Mouse (Mus musculus) natural killer cell, adult 2 months (primary cell): ENCODE data around the gene Thumpd3.

Source experiments
- DNase-seq, 2 experiments: peaks; one replicate each; pipeline ENCODE4 v3.0.0; 2022; ENCODE audit warnings: low spot score in 2 of 2

Gene Thumpd3

GRCm38 (mm10) chr6:113037946-113038734, 7.9 kb upstream of the Thumpd3 start:
- DNase-seq, result peak; percentile 49 to 65

GRCm38 (mm10) chr6:113038735-113039058, 7.3 kb upstream of the Thumpd3 start:
- no peak for DNase-seq

DNA sequence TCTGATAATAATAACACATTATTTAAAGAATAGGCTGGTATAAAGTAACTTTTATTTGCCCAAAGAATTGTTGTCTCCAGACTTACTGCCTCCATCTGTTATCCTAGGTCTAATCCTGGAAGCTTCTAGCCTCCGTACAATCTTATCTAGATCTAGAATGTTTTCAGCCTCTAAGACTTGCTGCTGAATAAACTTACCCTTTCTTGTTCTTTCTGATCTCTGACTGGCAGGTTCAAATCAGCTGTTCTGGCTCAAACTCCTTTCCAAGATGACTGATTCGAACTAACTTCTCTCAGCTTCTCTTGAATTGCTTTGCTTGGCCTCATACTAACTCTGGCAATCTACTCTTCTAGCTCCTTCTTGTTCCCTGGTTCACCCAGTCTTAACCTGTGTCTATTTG, 5.7 kb upstream of the Thumpd3 start:
- DNase-seq, result no peak

DNA sequence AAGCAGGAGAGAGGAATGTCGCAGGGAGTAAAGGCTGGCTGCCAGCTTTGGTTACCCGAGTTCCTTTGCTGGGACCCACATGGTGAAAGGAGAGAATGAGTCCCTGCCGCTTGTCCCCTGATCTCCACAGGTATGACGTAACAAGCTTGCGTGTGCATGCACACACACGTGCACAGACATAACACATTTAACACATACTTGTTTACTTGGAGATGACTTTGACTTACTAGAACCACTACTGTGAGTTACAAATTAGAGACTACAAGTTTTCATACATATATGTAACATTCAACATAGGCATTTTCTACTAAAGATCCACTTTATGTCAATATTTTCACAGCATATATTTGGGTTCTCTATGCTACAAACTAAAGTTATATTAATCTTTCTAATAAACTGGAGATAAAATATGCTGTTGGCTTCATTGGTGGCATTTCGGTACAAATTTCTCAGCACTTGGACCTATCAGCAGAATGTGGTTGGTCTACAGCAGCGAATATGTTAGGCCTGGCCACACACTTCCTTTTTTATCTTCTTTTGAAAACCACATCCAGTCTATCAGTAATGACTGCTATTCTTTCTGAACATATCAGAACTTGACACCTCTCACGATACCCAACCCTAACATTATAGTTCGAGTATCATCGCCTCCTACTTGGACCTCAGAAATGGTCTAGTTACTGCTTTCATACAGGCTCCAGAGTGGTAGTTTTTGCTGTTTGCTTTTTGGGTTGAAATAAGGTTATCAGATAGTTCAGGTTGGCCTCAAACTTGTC, 4.6 kb upstream of the Thumpd3 start:
- DNase-seq, result peak; percentile 2 to 30

DNA sequence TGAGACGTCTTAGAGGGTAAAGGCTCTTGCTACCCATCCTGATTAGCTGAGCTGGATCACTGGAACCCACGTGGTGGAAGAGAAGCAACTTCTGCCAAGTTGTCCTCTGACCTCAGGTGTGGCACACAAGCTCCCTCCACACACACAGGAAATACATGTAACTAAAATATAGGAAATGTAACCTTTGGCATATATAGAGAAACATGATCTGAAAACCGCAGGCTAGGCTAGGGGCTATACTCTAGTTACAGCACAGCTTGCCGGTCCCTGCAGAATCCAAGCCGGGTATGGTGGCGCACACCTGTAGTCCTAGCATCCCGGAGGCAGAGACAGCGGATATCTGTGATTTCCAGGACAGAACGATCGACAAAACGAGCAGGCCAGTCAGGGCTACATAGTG, 450 bp upstream of the Thumpd3 start:
- no peak for DNase-seq

- DNase-seq, result peak in 1 of 2 experiments; percentile 16
These were observed 1.2 kb downstream of the Thumpd3 start for GRCm38 (mm10) chr6:113047016-113047746.

GRCm38 (mm10) chr6:113048371-113048770, 2.3 kb downstream of the Thumpd3 start:
- no peak for DNase-seq

DNA sequence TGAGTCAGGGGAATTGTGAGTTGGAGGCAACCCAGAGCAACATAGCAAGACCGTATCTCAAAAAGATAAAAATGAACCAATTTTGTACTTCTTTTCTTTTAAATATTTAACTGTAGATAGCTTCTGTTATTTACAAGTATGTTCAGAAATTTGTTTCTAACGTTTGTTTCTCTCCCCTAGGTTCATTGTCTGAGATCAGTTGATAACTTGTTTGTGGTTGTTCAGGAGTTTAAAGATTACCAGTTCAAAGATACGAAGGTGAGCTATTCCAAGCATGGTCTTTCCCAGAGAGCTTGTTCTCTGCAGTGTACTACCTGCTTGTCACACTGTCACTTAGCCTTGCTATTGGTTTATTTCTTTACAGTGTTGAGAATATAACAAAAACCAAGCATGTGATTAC, 3.1 kb downstream of the Thumpd3 start:
- DNase-seq, result no peak

DNA sequence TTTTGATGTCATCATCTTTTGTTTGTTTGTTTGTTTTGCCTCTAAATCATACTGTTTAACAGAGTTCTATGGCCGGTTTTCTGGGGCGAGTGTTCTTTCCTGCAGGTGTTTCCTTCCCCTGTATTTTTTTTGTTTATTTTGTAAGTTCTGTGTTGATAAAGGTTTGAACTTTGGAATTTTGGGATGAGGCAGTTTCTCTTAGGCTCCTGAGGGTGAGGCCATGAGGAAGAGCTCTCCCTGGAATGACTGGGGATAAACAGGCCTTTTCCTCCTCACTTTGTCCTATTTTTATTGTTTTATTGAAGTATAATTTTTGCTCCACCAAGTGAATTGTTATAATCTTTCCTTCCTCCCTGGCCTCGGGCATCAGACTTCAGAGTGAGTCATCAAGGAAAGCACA, 6.9 kb downstream of the Thumpd3 start:
- no peak for DNase-seq

- no peak for DNase-seq
These were observed 8.6 kb downstream of the Thumpd3 start for GRCm38 (mm10) chr6:113054552-113055107.

DNA sequence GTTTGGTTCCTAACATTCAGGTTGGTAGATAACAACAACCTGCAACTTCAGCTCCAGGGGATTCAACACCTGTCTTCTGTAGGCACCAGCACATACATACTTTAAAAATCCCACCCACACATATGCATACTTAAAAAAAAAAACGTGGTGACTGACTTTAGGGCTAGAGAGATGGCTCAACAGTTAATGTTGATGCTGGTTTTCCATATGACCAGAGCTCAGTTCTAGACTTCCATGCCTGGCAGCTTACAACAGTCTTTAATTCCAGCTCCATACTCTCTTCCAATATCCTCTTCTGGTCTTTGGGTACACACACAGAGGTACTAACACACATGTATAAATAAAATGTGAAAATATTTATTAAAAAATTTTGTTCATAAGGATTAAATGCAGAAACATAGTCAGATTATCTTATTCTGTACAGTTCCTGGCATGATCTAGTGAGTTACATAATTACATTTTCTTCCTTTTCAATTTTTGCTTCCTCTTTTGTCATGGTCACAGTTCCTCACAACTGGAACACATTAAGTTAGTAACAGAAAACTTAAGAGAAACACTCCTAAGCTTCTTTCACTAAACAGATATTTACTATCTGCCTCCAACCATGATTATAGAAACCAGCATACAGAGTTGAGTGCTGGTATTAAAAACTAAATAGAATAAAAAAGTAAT, 15.0 kb downstream of the Thumpd3 start:
- DNase-seq, result no peak

DNA sequence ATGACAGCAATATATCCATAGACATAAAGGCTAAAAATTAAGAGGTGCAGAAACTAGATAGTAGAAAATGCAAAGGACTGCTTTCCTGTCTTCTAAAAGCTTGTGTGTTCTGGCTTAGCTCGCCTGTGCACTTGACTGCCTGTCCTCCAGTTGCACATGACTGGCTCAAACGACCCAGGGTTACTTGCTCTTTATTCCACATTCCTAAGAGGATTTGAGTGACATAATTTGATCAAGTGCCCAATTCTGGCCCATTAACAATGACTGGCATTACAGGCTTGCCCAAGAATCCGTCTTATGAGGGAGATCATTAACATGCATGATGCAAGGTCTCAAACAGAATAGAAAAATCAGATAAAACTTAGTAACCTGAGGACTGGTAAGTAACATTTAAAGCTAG, 16.2 kb downstream of the Thumpd3 start:
- no peak for DNase-seq

DNA sequence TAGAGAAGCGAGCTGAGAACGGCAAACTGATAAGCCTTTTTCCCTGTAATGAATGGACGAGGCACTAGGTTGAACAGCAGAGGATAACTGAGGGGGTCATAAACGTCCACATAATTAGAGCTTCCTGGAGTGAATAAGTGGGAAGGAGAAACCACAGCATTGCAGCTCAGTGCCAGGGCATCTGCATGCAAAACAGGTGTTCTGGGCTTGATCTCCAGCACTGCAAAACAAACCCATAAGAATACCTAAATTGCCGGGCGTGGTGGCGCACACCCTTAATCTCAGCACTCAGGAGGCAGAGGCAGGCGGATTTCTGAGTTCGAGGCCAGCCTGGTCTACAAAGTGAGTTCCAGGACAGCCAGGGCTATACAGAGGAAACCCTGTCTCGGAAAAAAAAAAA, 17.3 kb downstream of the Thumpd3 start:
- no peak for DNase-seq

- DNase-seq, result no peak
These were observed 19.2 kb downstream of the Thumpd3 start for GRCm38 (mm10) chr6:113065186-113065585.

GRCm38 (mm10) chr6:113069154-113069553, 23.1 kb downstream of the Thumpd3 start:
- DNase-seq, result no peak

- DNase-seq, result no peak
These were observed 29.2 kb downstream of the Thumpd3 start for GRCm38 (mm10) chr6:113075261-113075660.

DNA sequence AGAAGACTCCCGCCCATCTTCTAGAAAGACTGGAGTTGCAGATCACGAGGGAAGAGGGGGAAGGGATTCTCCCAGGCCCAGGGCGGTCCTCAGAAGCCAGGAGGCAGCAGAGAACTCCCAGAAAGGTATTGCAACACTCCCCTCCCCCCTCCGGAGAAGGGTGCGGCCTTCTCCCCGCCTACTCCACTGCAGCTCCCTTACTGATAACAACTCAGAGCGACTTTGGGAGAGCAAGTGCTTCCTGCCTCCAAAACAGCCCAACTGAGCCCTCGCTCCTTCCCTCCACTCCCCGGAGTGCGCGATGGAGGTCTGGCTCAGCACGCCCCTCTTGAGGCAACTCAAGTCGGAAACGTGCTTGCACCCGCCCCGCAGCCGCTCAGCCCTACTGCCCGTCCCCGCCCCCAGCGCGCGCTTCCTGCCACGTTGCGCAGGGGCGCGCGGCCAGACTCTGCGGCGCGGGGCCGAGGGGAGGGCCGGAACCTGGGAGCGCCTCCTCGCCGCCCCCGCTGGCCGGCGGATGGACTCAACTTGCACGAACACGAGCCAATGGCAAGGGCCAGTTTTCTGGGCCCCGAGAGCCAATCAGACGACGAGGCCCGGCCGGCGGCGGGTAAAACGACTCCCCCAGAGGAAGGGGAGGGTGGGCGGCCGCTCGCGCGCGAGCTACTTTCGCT, 30.1 kb downstream of the Thumpd3 start:
- DNase-seq, result peak; percentile 94 to 95

GRCm38 (mm10) chr6:113076686-113077516, 30.9 kb downstream of the Thumpd3 start, which contains the start of gene Setd5:
Setd5 (plus strand) TSS chr6:113077365.
- DNase-seq, result peak; percentile 98 to 99

DNA sequence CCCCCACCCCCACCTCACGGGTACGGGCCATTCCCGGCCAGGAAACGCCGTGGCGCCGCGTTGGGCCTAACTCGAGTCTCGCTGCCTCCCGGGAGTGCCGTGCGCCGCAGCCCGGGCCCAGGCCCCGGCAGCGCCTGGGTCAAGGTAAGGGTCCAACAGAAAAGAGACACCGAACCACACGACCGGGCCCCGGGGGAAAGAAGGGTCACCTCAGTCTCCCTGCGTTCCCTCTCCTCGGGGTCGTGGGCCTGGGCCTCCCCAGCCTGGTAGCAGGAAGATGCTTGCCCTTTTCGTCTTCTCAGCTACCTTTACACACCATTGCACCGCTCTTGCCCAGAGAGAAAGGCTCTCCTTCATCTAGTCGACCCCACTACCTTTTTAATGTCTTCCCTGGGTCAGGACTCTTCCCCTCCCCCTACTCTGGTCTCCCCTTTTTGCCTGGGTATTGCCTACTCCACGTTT, 31.6 kb downstream of the Thumpd3 start:
- no peak for DNase-seq
